Mouse (Mus musculus) lung, adult 10 weeks (tissue): ENCODE measurements around the gene Hsh2d. TPM values are rescaled to one million over a fixed set of nuclear protein-coding genes. Genes with fewer than 3 reads are reported as not detected.

Source experiments
- polyA plus RNA-seq: library from polyadenylated mRNA; stranded (reverse); fragments of 350-450 nt; fragmentation: Illumina TruSeq; extraction: RNeasy Lipid Tissue Mini Kit (QIAGEN cat#74804); gene quantifications from one replicate; pipeline ENCODE4 v1.2.3, GENCODE M21; 2014; ENCODE audit warnings: low read depth, low replicate concordance; ENCODE audit not compliant: insufficient read depth

The Hsh2d gene
- polyA plus RNA-seq, result 1.3 TPM

DNA sequence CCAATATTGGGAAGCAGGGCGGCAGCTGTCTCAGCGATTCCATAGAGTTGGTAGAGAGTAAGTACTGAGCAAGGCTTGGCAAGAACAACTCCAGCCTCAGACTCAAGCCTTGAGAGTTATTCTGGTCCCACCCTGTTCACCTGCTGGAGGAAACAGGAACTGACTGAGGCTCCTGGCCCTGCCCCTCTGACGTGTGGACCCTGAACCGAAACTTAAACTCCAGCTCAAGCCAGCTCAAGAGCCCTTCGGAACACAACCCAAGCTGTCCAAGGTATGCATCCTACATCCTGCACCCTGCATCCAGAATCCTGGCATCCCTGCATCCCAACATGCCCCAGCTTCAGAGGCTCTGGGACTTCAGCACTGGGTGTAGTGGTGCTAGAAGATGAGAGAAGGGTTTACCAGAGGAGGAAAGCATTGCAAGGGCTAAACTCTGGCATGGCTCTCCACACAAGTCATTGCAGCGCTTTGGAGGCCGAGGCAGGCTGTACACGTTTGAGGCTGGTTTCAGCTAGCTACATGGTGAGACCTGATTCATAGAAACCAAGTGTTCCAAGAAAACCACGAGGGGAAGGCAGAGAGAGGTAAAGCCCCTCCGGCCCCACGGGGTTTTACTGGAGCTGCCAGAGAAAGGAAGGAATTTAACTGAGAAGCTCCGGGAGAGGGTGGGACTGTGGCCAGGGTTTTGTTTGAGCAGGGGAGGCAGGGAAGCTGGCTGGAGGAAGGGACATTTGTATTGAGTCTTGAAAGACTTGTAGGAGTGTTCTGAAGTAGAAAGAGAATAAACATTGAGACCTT lies at the start of gene Hsh2d:
Hsh2d (plus strand) TSS at position 222 of the 798 bp plus-strand sequence.

DNA sequence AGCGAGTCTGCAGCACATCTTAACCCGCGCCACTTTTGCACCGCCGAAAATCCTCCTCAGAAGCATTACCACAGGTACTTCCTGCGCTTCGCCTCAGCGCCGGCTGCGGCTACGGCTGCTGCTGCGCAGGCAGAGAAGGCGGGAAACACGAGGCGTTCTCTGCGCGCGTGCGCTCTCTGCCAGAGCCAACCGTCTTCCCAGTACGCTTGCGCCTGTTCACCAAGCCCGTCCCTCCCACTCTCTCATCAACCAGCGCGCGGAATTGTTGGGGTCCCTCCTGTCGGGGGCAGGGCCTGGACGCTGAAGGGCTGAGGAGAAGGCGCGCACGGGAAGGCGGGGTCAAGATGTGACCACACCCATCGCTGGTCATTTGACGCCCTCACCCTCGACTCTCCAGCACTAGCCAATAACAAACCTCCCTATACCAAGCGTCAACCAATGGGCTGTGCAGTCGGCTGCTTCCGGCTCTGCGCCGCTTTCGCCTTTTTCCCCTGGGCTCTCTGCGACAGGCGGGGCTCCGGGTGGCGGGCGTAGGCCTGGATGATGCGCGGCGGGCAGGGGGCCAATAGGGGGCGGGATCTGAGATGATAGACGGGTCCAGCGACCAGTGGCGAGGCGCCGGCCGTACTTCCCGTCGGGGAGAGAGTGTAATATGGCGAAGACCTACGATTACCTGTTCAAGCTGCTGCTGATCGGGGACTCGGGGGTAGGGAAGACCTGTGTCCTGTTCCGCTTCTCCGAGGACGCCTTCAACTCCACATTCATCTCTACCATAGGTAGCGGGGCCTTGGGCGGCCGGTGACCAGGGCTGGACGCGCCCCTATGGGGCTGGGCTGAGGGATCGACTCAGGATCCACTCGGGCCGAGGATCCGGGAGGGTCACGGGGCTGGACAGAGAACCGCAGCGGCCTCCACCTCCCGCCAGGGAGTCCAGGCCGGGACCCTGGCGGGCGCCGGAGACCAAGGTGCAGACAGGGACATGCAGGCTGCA lies 28.4 kb upstream of the Hsh2d start, which contains the start of gene Rab8a:
Rab8a (plus strand) TSS at position 494 of the 991 bp plus-strand sequence.

DNA sequence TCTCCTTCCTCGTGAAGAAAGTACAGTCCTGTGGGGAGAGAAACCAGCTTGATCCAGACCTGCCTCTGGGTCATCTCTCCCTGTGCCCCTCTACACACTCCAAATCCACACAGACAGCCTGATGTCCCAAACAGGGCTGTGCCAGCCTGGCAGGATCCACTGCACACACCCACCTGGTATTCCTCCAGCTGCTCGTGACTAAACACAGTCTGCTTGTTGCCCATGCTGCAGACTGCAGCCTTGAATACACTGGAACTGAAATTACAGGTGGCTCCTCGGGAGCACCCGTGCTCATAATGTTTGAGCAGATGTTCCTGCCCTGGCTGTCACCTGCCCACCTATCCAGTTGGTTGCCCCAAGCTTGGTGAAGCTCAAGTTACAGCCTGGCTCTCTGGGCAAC lies 23.3 kb downstream of the Hsh2d start, which contains the start of gene Cib3:
Cib3 (minus strand) TSS at position 87 of the 400 bp plus-strand sequence.

DNA sequence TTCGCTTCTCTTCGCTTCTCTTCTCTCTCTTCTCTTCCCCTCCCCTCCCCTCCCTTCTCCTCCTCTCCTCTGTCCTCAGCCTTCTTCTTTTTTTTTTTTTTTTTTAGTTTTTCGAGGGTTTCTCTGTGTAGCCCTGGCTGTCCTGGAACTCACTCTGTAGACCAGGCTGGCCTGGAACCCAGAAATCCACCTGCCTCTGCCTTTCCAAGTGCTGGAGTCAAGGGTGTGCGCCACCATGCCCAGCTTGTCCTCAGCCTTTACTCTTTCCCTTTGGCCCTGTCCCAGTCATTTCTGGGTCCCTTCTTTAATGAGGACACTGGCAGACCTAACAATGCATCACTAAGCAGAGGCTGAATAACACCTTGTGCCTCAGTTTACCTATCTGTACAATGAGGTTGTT lies 24.1 kb downstream of the Hsh2d start, which contains the start of gene Gm11034:
Gm11034 (minus strand) TSS at position 101 of the 400 bp plus-strand sequence.

DNA sequence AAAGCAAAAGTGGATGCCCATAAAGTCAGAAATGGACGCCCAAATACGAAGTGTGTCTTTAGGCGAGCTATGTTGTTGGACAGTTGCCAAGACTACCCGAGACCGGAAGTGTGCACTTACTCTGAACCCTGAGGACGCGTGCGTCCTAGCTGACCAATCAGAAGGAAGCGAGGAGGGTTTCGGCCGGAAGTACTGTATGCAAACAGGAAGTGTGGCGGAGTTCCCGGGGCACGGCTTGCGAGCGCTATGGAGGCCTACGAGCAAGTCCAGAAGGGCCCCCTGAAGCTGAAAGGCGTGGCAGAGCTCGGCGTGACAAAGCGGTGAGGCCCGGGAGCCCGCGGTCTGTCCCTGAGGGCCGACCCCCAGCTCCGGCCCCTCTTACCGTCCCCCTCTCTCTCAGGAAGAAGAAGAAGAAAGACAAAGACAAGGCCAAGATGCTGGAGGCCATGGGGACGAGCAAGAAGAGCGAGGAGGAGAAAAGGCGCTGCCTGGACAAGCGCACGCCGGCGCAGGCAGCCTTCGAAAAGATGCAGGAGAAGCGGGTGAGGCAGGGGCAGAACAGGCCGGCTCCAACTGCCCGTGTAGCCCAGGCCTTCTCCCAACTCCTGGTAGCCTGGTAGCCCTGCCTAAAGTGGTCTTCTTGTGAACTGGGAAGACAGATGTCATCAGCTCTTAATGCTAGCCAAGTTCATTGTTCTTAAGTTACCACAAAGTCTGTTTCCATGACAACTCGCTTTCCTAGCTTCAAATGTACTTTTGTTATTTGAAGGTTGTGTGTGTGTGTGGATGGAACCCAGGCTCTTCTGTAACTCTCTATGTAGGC lies 30.3 kb downstream of the Hsh2d start, which contains the start of gene Fam32a:
Fam32a (plus strand) TSS at position 190 of the 823 bp plus-strand sequence.

DNA sequence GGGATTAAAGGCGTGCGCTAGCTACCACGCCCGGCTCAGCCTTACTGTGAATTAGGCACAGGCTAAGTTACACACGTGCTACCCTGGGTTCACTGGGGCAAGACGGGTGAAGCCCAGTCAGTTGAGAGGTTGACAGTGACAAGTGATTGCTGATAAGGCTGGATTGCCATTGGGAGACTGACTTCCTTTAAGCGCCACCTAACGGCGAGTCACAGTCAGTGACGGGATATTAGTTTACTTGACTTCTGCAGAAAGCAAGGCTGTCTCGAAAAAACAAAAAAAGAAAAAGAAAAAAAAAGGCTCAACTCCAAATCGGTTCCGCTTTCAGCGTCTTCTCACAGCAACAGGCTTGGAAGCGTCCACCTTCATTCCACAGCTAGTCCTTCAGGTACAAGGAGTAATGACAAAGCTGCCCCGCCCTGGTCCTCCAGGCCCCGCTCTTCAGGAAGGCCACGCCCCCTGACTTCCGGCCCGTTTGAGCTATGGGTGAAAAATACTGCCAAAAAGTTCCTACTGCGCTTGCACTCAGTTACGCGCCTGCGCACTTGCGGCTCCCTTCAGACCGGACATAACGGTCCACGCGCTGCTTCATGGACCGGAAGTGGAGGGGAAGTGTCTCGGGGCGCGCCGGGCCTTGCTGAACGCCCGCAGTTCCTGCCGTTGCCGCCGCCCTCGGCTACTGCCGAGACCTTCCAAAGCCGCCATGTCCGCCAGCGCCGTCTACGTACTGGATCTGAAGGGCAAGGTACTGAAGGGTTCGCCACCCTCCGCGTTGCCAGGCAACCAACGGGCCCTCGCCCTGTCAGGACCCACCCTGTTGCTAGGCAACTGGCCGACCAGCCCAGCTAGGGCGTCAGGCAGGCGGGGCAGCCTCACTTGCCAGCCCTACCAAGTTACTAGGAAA lies 50.3 kb downstream of the Hsh2d start, which contains the start of gene Ap1m1:
Ap1m1 (plus strand) TSS at position 520 of the 904 bp plus-strand sequence.

Other genes with a start within 250 kb of the Hsh2d start
- gene Zfp961, start 238.6 kb upstream of the Hsh2d start, polyA plus RNA-seq, result 8.9 TPM
- 12.6 TPM for gene Cyp4f18, start 180.0 kb upstream of the Hsh2d start, polyA plus RNA-seq
- not detected for gene Olfr372, start 148.4 kb upstream of the Hsh2d start, polyA plus RNA-seq
- not detected for gene Olfr373, start 106.5 kb upstream of the Hsh2d start, polyA plus RNA-seq
- gene Olfr374, start 82.6 kb upstream of the Hsh2d start, polyA plus RNA-seq, result not detected
- 317 TPM for gene Tpm4, start 54.7 kb upstream of the Hsh2d start, polyA plus RNA-seq
- 39.2 TPM for gene Rab8a, start 28.4 kb upstream of the Hsh2d start, polyA plus RNA-seq
- gene Cib3, start 23.2 kb downstream of the Hsh2d start, polyA plus RNA-seq, result 0.62 TPM
- gene Gm11034, start 24.0 kb downstream of the Hsh2d start, polyA plus RNA-seq, result not detected
- 64.0 TPM for gene Fam32a, start 30.1 kb downstream of the Hsh2d start, polyA plus RNA-seq
- 29.5 TPM for gene Ap1m1, start 50.4 kb downstream of the Hsh2d start, polyA plus RNA-seq
- gene Gm10282, start 115.6 kb downstream of the Hsh2d start, polyA plus RNA-seq, result 2.8 TPM
- 209 TPM for gene Klf2, start 129.4 kb downstream of the Hsh2d start, polyA plus RNA-seq
- gene Eps15l1, start 231.8 kb downstream of the Hsh2d start, polyA plus RNA-seq, result 16.6 TPM